Mouse (Mus musculus): ENCODE measurements at regions not wholly inside any gene's neighbourhood (a gene's known extent, or its start where the extent isn't known, plus 50 kb on each side); places are given as distances from the start of the nearest gene placed in this dataset.
A peak's percentile ranks its signal among the peaks of the same experiment; 100 is the strongest.

DNA sequence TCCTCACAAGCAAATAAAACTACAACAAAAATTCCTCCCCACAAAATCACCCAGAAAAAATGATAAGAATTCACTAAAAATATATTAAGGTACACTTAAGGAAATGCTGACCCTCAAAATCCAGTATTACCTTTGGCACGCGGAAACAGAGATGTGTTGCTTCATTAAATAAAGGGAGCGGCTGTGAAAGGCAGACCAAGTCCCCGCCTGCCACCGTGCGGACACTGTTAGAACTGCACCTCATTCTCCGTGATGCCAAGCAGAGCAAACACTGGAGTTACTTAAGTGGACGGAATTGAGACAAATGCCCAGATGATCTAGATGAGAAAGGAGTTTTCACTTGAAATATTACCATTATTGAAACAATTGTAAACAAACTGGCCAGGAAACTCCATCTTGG lies 1839.1 kb downstream of the 9330182O14Rik start:
- H3K27me3 ChIP-seq (ENCODE audit: control insufficient read depth, insufficient read depth, insufficient read length) = no peaks in the 10 kb centered on the region
- no peaks in the 10 kb centered on the region for H3K79me2 ChIP-seq (ENCODE audit: control insufficient read depth, insufficient read depth)
- H3K4me3 ChIP-seq = no peak overlapping the region
- TF ChIP-seq REST (IDR thresholded peaks at IDR 0.05; ENCODE audit: insufficient read depth, insufficient read length) (no peak), CEBPB (IDR thresholded peaks at IDR 0.05; ENCODE audit: insufficient read depth, poor library complexity, severe bottlenecking) (peak; percentile 52; the same call in 1 of the 2 replicates), USF1 (IDR thresholded peaks at IDR 0.05; ENCODE audit: low read depth) (no peak), TCF12 (IDR thresholded peaks at IDR 0.05; ENCODE audit: insufficient read depth, poor library complexity, severe bottlenecking) (no peak), TCF3 (IDR thresholded peaks at IDR 0.05; ENCODE audit: insufficient read length, low read depth) (no peak), SRF (IDR thresholded peaks at IDR 0.05; ENCODE audit: control insufficient read depth, insufficient read length, low read depth) (no peak)
- H3K4me2 ChIP-seq (ENCODE audit: low read depth) = peak overlapping the region; percentile 19
- H3K36me3 ChIP-seq (ENCODE audit: control insufficient read depth, insufficient read depth) = no peaks in the 10 kb centered on the region
- no peak overlapping the region for H3ac ChIP-seq (ENCODE audit: control insufficient read depth, insufficient read length)

DNA sequence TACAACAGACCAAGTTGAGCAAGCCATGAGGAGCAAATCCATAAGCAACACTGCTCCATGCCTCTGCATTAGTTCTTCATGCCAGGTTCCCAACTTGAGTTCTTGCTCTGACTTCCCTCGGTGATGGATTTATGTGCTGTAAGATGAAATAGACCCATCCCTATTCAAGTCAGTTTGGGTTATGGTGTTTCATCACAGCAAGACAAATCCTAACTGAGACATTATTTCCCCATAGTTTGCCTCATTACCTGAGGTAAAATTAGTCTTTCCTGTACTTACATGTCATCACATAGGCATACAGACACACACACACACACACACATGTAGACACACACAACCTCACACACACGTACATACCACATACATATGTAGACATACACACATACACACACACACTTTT lies 1843.0 kb downstream of the 9330182O14Rik start:
- H3K4me2 ChIP-seq (ENCODE audit: low read depth) = no peak overlapping the region
- no peaks in the 10 kb centered on the region for H3K79me2 ChIP-seq (ENCODE audit: control insufficient read depth, insufficient read depth)
- no peak overlapping the region for H3ac ChIP-seq (ENCODE audit: control insufficient read depth, insufficient read length)
- TF ChIP-seq REST (IDR thresholded peaks at IDR 0.05; ENCODE audit: insufficient read depth, insufficient read length) = no peak
- no peak overlapping the region for H3K4me3 ChIP-seq
- H3K36me3 ChIP-seq (ENCODE audit: control insufficient read depth, insufficient read depth) = no peaks in the 10 kb centered on the region
- H3K27me3 ChIP-seq (ENCODE audit: control insufficient read depth, insufficient read depth, insufficient read length) = no peaks in the 10 kb centered on the region

DNA sequence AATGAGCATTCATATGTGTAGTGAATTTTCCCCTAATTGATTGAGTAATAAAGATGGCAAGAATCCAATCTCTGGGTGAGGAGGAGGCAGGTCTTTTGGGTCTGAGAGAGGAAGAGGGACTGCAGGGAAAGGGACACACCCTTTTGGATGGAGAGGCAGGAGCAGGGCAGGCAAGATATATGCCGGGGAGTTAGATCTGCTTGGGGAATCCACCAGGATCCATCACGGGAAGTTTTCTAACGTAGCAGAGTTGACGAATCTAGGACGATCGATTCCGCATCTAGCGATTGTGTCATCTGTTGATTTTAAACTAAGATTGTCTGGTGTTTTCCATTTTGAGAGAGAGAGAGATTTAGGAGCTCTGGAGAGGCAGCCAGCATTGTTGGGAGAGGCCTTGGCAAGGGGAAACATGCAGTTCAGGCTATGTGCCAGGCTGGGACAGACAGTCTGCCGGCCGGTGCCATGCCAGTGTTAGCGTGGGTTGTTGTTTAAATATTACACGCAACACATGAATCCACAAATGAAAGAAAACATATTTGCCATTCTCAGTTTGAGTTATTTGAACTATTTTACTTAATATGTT lies 1843.6 kb downstream of the 9330182O14Rik start:
- TF ChIP-seq USF1 (IDR thresholded peaks at IDR 0.05; ENCODE audit: low read depth) (no peak), CEBPB (IDR thresholded peaks at IDR 0.05; ENCODE audit: insufficient read depth, poor library complexity, severe bottlenecking) (no peak), POLR2AphosphoS2 (IDR thresholded peaks at IDR 0.05; ENCODE audit: insufficient read length, low read depth) (no peak), TCF3 (IDR thresholded peaks at IDR 0.05; ENCODE audit: insufficient read length, low read depth) (no peak), TCF12 (IDR thresholded peaks at IDR 0.05; ENCODE audit: insufficient read depth, poor library complexity, severe bottlenecking) (no peak), SRF (IDR thresholded peaks at IDR 0.05; ENCODE audit: control insufficient read depth, insufficient read length, low read depth) (no peak), MYOD1 (IDR thresholded peaks at IDR 0.05; ENCODE audit: control insufficient read depth in 1 of 3, insufficient read length in 2 of 3, low read depth in 2 of 3) (no peak), E2F4 (IDR thresholded peaks at IDR 0.05; ENCODE audit: insufficient read depth) (no peak), MAX (IDR thresholded peaks at IDR 0.05; ENCODE audit: low read depth) (no peak), MYOG (IDR thresholded peaks at IDR 0.05; ENCODE audit: control insufficient read depth in 1 of 3, insufficient read depth in 1 of 3, insufficient read length in 2 of 3, low read depth in 2 of 3) (no peak), REST (IDR thresholded peaks at IDR 0.05; ENCODE audit: insufficient read depth, insufficient read length) (no peak), POLR2A (IDR thresholded peaks at IDR 0.05; ENCODE audit: insufficient read length, low read depth) (no peak)
- no peaks in the 10 kb centered on the region for H3K27me3 ChIP-seq (ENCODE audit: control insufficient read depth, insufficient read depth, insufficient read length)
- H3K79me2 ChIP-seq (ENCODE audit: control insufficient read depth, insufficient read depth) = no peaks in the 10 kb centered on the region
- no peak overlapping the region for H3ac ChIP-seq (ENCODE audit: control insufficient read depth, insufficient read length)
- H3K4me3 ChIP-seq = no peak overlapping the region
- no peaks in the 10 kb centered on the region for H3K36me3 ChIP-seq (ENCODE audit: control insufficient read depth, insufficient read depth)
- H3K4me2 ChIP-seq (ENCODE audit: low read depth) = no peak overlapping the region

DNA sequence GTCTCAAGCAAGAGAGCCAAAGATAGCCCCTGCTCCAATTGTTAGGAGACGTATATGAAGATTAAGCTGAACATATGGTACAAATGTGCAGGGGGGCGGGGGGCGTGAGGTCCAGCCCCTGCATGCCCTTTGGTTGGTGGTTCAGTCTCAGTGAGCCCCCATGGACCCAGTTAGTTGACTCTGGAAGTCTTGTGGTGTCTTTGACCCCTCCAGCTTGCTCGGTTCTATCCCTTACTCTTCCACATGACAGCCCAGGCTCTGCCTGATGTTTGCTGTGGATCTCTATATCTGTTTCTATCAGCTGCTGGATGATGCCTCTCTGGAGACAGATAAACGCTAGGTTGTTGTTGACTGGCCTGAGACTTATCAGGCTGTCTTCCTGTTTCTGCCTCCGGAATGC lies 1849.1 kb downstream of the 9330182O14Rik start:
- Histone ChIP-seq H3K27me3 (ENCODE audit: control insufficient read depth, insufficient read depth, insufficient read length) (no peaks in the 10 kb centered on the region), H3ac (ENCODE audit: control insufficient read depth, insufficient read length) (no peak overlapping the region), H3K4me2 (ENCODE audit: low read depth) (no peak overlapping the region), H3K4me3 (no peak overlapping the region), H3K79me2 (ENCODE audit: control insufficient read depth, insufficient read depth) (no peaks in the 10 kb centered on the region), H3K36me3 (ENCODE audit: control insufficient read depth, insufficient read depth) (no peaks in the 10 kb centered on the region)
- TF ChIP-seq REST (IDR thresholded peaks at IDR 0.05; ENCODE audit: insufficient read depth, insufficient read length) (no peak), POLR2A (IDR thresholded peaks at IDR 0.05; ENCODE audit: insufficient read length, low read depth) (no peak), POLR2AphosphoS2 (IDR thresholded peaks at IDR 0.05; ENCODE audit: insufficient read length, low read depth) (no peak), TCF12 (IDR thresholded peaks at IDR 0.05; ENCODE audit: insufficient read depth, poor library complexity, severe bottlenecking) (no peak)

DNA sequence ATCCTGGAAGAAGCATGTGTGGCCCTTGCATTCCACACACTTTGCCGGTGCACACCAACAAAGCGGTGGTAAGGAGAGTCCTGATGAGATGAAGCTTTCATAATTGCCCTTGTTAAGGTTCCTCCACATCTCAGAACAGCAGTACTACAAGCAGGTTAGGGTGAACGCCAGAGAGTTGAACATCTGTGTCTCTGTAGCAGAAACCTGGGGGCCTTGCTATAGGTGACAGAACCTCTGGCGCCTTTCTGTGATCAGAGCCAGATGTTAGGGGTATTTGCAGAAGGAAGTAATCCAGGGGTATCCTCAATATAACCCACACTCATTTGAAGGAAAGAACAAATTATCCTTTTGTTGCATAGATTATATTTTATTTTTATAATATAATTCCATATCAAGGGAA lies 1850.1 kb downstream of the 9330182O14Rik start:
- H3K4me3 ChIP-seq = no peak overlapping the region
- no peaks in the 10 kb centered on the region for H3K27me3 ChIP-seq (ENCODE audit: control insufficient read depth, insufficient read depth, insufficient read length)
- no peak overlapping the region for H3K4me2 ChIP-seq (ENCODE audit: low read depth)
- H3K79me2 ChIP-seq (ENCODE audit: control insufficient read depth, insufficient read depth) = no peaks in the 10 kb centered on the region
- TF ChIP-seq REST (IDR thresholded peaks at IDR 0.05; ENCODE audit: insufficient read depth, insufficient read length) = no peak
- TF ChIP-seq E2F4 (IDR thresholded peaks at IDR 0.05; ENCODE audit: insufficient read depth) = no peak
- no peak for TF ChIP-seq USF1 (IDR thresholded peaks at IDR 0.05; ENCODE audit: low read depth)
- no peak for TF ChIP-seq MAX (IDR thresholded peaks at IDR 0.05; ENCODE audit: low read depth)
- no peak for TF ChIP-seq TCF12 (IDR thresholded peaks at IDR 0.05; ENCODE audit: insufficient read depth, poor library complexity, severe bottlenecking)
- TF ChIP-seq POLR2AphosphoS2 (IDR thresholded peaks at IDR 0.05; ENCODE audit: insufficient read length, low read depth) = no peak
- TF ChIP-seq CEBPB (IDR thresholded peaks at IDR 0.05; ENCODE audit: insufficient read depth, poor library complexity, severe bottlenecking) = no peak
- no peak for TF ChIP-seq MYOD1 (IDR thresholded peaks at IDR 0.05; ENCODE audit: control insufficient read depth in 1 of 3, insufficient read length in 2 of 3, low read depth in 2 of 3)
- TF ChIP-seq SRF (IDR thresholded peaks at IDR 0.05; ENCODE audit: control insufficient read depth, insufficient read length, low read depth) = no peak
- no peak for TF ChIP-seq TCF3 (IDR thresholded peaks at IDR 0.05; ENCODE audit: insufficient read length, low read depth)
- no peak for TF ChIP-seq POLR2A (IDR thresholded peaks at IDR 0.05; ENCODE audit: insufficient read length, low read depth)
- TF ChIP-seq MYOG (IDR thresholded peaks at IDR 0.05; ENCODE audit: control insufficient read depth in 1 of 3, insufficient read depth in 1 of 3, insufficient read length in 2 of 3, low read depth in 2 of 3) = no peak
- no peak overlapping the region for H3ac ChIP-seq (ENCODE audit: control insufficient read depth, insufficient read length)
- H3K36me3 ChIP-seq (ENCODE audit: control insufficient read depth, insufficient read depth) = no peaks in the 10 kb centered on the region
